Comparison of ENCODE assay signal across 15 mouse cellular contexts in genomic region chr2:126584621-126585369, GRCm38 (mm10).
"Had no signal": no experiment of that assay in that cellular context is flagged by ENCODE, and none has a peak within 500 bp of the region (broad histone marks: within the 10 kb centered on the region; RNA-seq: fewer than 3 reads in every experiment).

No protein-coding gene starts in this region.

- H3K27me3 ChIP-seq: neural tube, embryonic 15.5 days; stomach, embryonic 15.5 days had no signal

- H3K4me1 ChIP-seq: neural tube, embryonic 15.5 days; stomach, embryonic 15.5 days had no signal

- H3K9me3 ChIP-seq: neural tube, embryonic 15.5 days; stomach, embryonic 15.5 days had no signal

- H3K4me3 ChIP-seq: neural tube, embryonic 15.5 days; stomach, embryonic 15.5 days had no signal

- H3K4me2 ChIP-seq: neural tube, embryonic 15.5 days; stomach, embryonic 15.5 days had no signal

- H3K27ac ChIP-seq: neural tube, embryonic 15.5 days; stomach, embryonic 15.5 days; stomach, postnatal 0 days had no signal

- H3K36me3 ChIP-seq: stomach, embryonic 15.5 days had no signal

- H3K9ac ChIP-seq: neural tube, embryonic 15.5 days; stomach, embryonic 15.5 days had no signal

- DNase-seq: retina, postnatal 1 day; right cerebral cortex, adult 18-20 months; right cerebral cortex, postnatal 14 days; right cerebral cortex, postnatal 25 days; right cerebral cortex, postnatal 4 days; spleen, adult 18-20 months; thymus, adult 18-20 months; thymus, adult 2 months; thymus, postnatal 14 days; thymus, postnatal 25 days; thymus, postnatal 36 days; thymus, postnatal 4 days had no signal
